Mouse (Mus musculus) MEL (cell line): ENCODE measurements around the gene Ugt1a9.
"Not testable (repeated sequence)": the region's sequence is repeated elsewhere in the genome, so short reads cannot be mapped to it uniquely, and the experiment has no call there.

Experiments
- CHD1 ChIP-seq: IDR thresholded peaks from 2 replicates; pipeline ENCODE4 v1.6.1; 2012; ENCODE audit warnings: low read depth, mild to moderate bottlenecking, inconsistent platforms, low read length, improper control_type of control experiment
- CTCF ChIP-seq, 3 experiments: IDR thresholded peaks in 2 of 3; conservative IDR thresholded peaks in 1 of 3; 2 replicates each; pipeline ENCODE4 v1.5.1; 2011 to 2012; ENCODE audit warnings: low read length in 3 of 3, low read depth in 2 of 3, mild to moderate bottlenecking in 2 of 3, improper control_type of control experiment in 1 of 3, inconsistent platforms in 1 of 3, mixed read lengths in 1 of 3, moderate library complexity in 1 of 3; ENCODE audit not compliant: control insufficient read depth in 1 of 3, insufficient read depth in 1 of 3, poor library complexity in 1 of 3, severe bottlenecking in 1 of 3
- E2F4 ChIP-seq: IDR thresholded peaks from 2 replicates; pipeline ENCODE4 v1.6.1; 2011; ENCODE audit warnings: low read depth, low read length, improper control_type of control experiment, borderline replicate concordance
- EP300 ChIP-seq, 2 experiments: IDR thresholded peaks; 2 replicates each; pipeline ENCODE4 v1.6.1; 2011; ENCODE audit warnings: improper control_type of control experiment in 2 of 2, low read length in 2 of 2, low read depth in 1 of 2, mild to moderate bottlenecking in 1 of 2
- JUND ChIP-seq: IDR thresholded peaks from 2 replicates; pipeline ENCODE4 v1.6.1; 2011; ENCODE audit warnings: low read depth, mild to moderate bottlenecking, improper control_type of control experiment, low read length
- POLR2A ChIP-seq, 2 experiments: IDR thresholded peaks; 2 replicates each; pipeline ENCODE4 v1.6.1; 2011 to 2012; ENCODE audit warnings: low read length in 2 of 2, mild to moderate bottlenecking in 2 of 2, control low read depth in 1 of 2, improper control_type of control experiment in 1 of 2, low read depth in 1 of 2, moderate library complexity in 1 of 2; ENCODE audit not compliant: control insufficient read depth in 1 of 2, insufficient read depth in 1 of 2, poor library complexity in 1 of 2
- SMC3 ChIP-seq: IDR thresholded peaks from 2 replicates; pipeline ENCODE4 v1.6.1; 2011; ENCODE audit warnings: low read depth, low read length, improper control_type of control experiment
- USF1 ChIP-seq: IDR thresholded peaks from 2 replicates; pipeline ENCODE4 v1.6.1; 2014; ENCODE audit warnings: low read depth, mild to moderate bottlenecking, inconsistent platforms, low read length, improper control_type of control experiment, moderate library complexity
- ZKSCAN1 ChIP-seq: IDR thresholded peaks from 2 replicates; pipeline ENCODE4 v1.6.1; 2012; ENCODE audit warnings: low read depth, mild to moderate bottlenecking, inconsistent platforms, low read length, improper control_type of control experiment, moderate library complexity

- TF ChIP-seq CHD1; ZKSCAN1; CTCF (IDR thresholded peaks at IDR 0.05 in 2 of 3, conservative IDR thresholded peaks at IDR 0.05 in 1 of 3; ENCODE audit: control insufficient read depth in 1 of 3, insufficient read depth in 1 of 3, low read depth in 2 of 3, low read length in 3 of 3, poor library complexity in 1 of 3, severe bottlenecking in 1 of 3); E2F4; POLR2A (IDR thresholded peaks at IDR 0.05; ENCODE audit: control insufficient read depth in 1 of 2, insufficient read depth in 1 of 2, low read depth in 1 of 2, low read length in 2 of 2, poor library complexity in 1 of 2); EP300 (IDR thresholded peaks at IDR 0.05; ENCODE audit: low read depth in 1 of 2, low read length in 2 of 2); SMC3; JUND; USF1: not testable (repeated sequence)
Observed at GRCm38 (mm10) chr1:88140492-88140891, 69.9 kb downstream of the Ugt1a9 start.
